In genomic region chr1:165779954-165780585, GRCm38 (mm10) we compare ENCODE assay signal across 8 mouse cellular contexts. TPM values are rescaled to one million over a fixed set of nuclear protein-coding genes. Genes with fewer than 3 reads are reported as not detected.
A peak's percentile ranks its signal among the peaks of the same experiment; 100 is the strongest.
DNase-seq lines count a peak whose midpoint lies in the region; ATAC-seq and TF ChIP-seq lines count a peak whose summit lies in the region.

No protein-coding gene starts in this region.

- no peaks in the 10 kb centered on the region for H3K9me3 ChIP-seq in lung, embryonic 16.5 days (ENCODE audit: control insufficient read depth, low read length)
- no peaks in the 10 kb centered on the region for H3K9me3 ChIP-seq in liver, embryonic 11.5 days (ENCODE audit: control insufficient read depth, low read length)
- no peaks in the 10 kb centered on the region for H3K9me3 ChIP-seq in neural tube, embryonic 15.5 days (replicated peaks)

- DNase-seq in lung, adult 18-20 months, result no peak
- DNase-seq in liver, embryonic 11.5 days (ENCODE audit: low spot score), result peak; percentile 64
- no peak for DNase-seq in urinary bladder, postnatal 14 days (ENCODE audit: low spot score)
- no peak for DNase-seq in urinary bladder, adult 2 months (ENCODE audit: low spot score)

- H3K4me1 ChIP-seq in lung, embryonic 16.5 days (replicated peaks; ENCODE audit: control insufficient read depth, insufficient read depth, low read length), result peaks cover 7% of the 10 kb centered on the region
- H3K4me1 ChIP-seq in bone marrow macrophage, adult 2 months (ENCODE audit: control insufficient read depth, insufficient read depth, low read length), result no peaks in the 10 kb centered on the region
- peaks cover 3% of the 10 kb centered on the region; the same call in 1 of the 2 replicates for H3K4me1 ChIP-seq in liver, embryonic 11.5 days (replicated peaks; ENCODE audit: control insufficient read depth, insufficient read depth, low read length)
- peaks cover 15% of the 10 kb centered on the region for H3K4me1 ChIP-seq in neural tube, embryonic 15.5 days

- H3K36me3 ChIP-seq in lung, embryonic 16.5 days (ENCODE audit: control insufficient read depth, insufficient read depth, low read length), result no peaks in the 10 kb centered on the region
- H3K36me3 ChIP-seq in liver, embryonic 11.5 days (ENCODE audit: control insufficient read depth, insufficient read depth, low read length), result 0 out of 2 replicates have a peak, but pooled peaks cover 3% of the 10 kb centered on the region
- H3K36me3 ChIP-seq in neural tube, embryonic 15.5 days, result no peaks in the 10 kb centered on the region

- H3K27me3 ChIP-seq in lung, embryonic 16.5 days (ENCODE audit: control insufficient read depth, insufficient read depth, low read depth, low read length), result peaks cover 5% of the 10 kb centered on the region; the same call in 1 of the 2 replicates
- no peaks in the 10 kb centered on the region for H3K27me3 ChIP-seq in liver, embryonic 11.5 days (replicated peaks; ENCODE audit: control insufficient read depth, insufficient read depth, low read length)
- peaks cover 37% of the 10 kb centered on the region for H3K27me3 ChIP-seq in neural tube, embryonic 15.5 days (replicated peaks)

- 4% methylated on average over 13 of the region's 13 CpGs for WGBS in lung, embryonic 16.5 days
- WGBS in liver, embryonic 11.5 days, result 6% methylated on average over 13 of the region's 13 CpGs
- 5% methylated on average over 13 of the region's 13 CpGs for WGBS in neural tube, embryonic 15.5 days

- H3K27ac ChIP-seq in lung, embryonic 16.5 days (ENCODE audit: low read length), result no peak overlapping the region
- H3K27ac ChIP-seq in bone marrow macrophage, adult 2 months (ENCODE audit: insufficient read depth, low read depth, low read length), result no peak overlapping the region
- no peak overlapping the region for H3K27ac ChIP-seq in liver, embryonic 11.5 days (ENCODE audit: low read depth, low read length)
- no peak overlapping the region for H3K27ac ChIP-seq in neural tube, embryonic 15.5 days (replicated peaks)

- H3K4me3 ChIP-seq in lung, embryonic 16.5 days (ENCODE audit: low read length), result peak overlapping the region; percentile 41
- H3K4me3 ChIP-seq in bone marrow macrophage, adult 2 months (ENCODE audit: insufficient read depth, low read length), result peak overlapping the region; percentile 54
- H3K4me3 ChIP-seq in liver, embryonic 11.5 days (ENCODE audit: low read depth, low read length), result peak overlapping the region; percentile 42
- peak overlapping the region; percentile 30 for H3K4me3 ChIP-seq in neural tube, embryonic 15.5 days (replicated peaks)

- no peak for TF ChIP-seq CTCF in bone marrow macrophage, adult 2 months (IDR thresholded peaks at IDR 0.05; ENCODE audit: low read depth, low read length)

- peak; percentile 53 for ATAC-seq in lung, embryonic 16.5 days (ENCODE audit: low read depth)
- peak; percentile 33 for ATAC-seq in granulocyte monocyte progenitor cell, adult 5-6 weeks (replicated peaks; ENCODE audit: poor library complexity, severe bottlenecking)
- peak; percentile 55 for ATAC-seq in liver, embryonic 11.5 days (replicated peaks; ENCODE audit: low FRiP score)
- ATAC-seq in neural tube, embryonic 15.5 days (ENCODE audit: low FRiP score), result peak; percentile 54

- peak overlapping the region; percentile 80 for H3K4me2 ChIP-seq in lung, embryonic 16.5 days (ENCODE audit: low read depth, low read length)
- H3K4me2 ChIP-seq in liver, embryonic 11.5 days, result peak overlapping the region; percentile 67
- peak overlapping the region; percentile 60 for H3K4me2 ChIP-seq in neural tube, embryonic 15.5 days

- no peak for TF ChIP-seq POLR2A in bone marrow macrophage, adult 2 months (IDR thresholded peaks at IDR 0.05; ENCODE audit: borderline replicate concordance, low read depth, low read length)

- peak overlapping the region; percentile 51 for H3K9ac ChIP-seq in lung, embryonic 16.5 days (ENCODE audit: low read length)
- H3K9ac ChIP-seq in liver, embryonic 11.5 days (ENCODE audit: low read depth, low read length), result peak overlapping the region; percentile 26; the same call in 1 of the 2 replicates
- peak overlapping the region; percentile 27; the same call in 1 of the 2 replicates for H3K9ac ChIP-seq in neural tube, embryonic 15.5 days (replicated peaks)

RNA-seq across cellular contexts. Expression of gene Cd247, which starts 8.4 kb away (rescaled TPM):
- polyA plus RNA-seq in lung, embryonic 16.5 days (2015; fragmentation: Nextera tagmentation; extraction: Ambion mirVana), result 2.1 and 2.8 TPM in 2 replicates
- polyA plus RNA-seq in bone marrow macrophage, adult 2 months (2012; ENCODE audit: insufficient read depth, insufficient read length, missing spikeins), result 0.53 TPM in 1 of 2 replicates, not detected in the other
- not detected in 2 replicates for total RNA-seq in granulocyte monocyte progenitor cell, adult 5-6 weeks (2014; fragmentation: Nextera tagmentation)
- total RNA-seq in granulocyte monocyte progenitor cell, adult 5-6 weeks (2017), result 0.26 and 0.56 TPM in 2 replicates
- polyA plus RNA-seq in liver, embryonic 11.5 days (2014; fragmentation: Nextera tagmentation; extraction: Ambion mirVana), result 0.77 TPM in 1 of 2 replicates, not detected in the other
- polyA plus RNA-seq in neural tube, embryonic 15.5 days (2015; fragmentation: Nextera tagmentation; extraction: Ambion mirVana), result 0.70 and 7.6 TPM in 2 replicates
- 1.5 and 1.7 TPM in 2 replicates for polyA plus RNA-seq in urinary bladder, adult 2 months (2012; rRNA removed)

RNA-seq across cellular contexts. Expression of gene Creg1, which starts 16.5 kb away (rescaled TPM):
- 60.8 and 68.6 TPM in 2 replicates for polyA plus RNA-seq in lung, embryonic 16.5 days (2015; fragmentation: Nextera tagmentation; extraction: Ambion mirVana)
- 889 and 906 TPM in 2 replicates for polyA plus RNA-seq in bone marrow macrophage, adult 2 months (2012; ENCODE audit: insufficient read depth, insufficient read length, missing spikeins)
- total RNA-seq in granulocyte monocyte progenitor cell, adult 5-6 weeks (2014; fragmentation: Nextera tagmentation), result 133 and 240 TPM in 2 replicates
- total RNA-seq in granulocyte monocyte progenitor cell, adult 5-6 weeks (2017), result 110 and 206 TPM in 2 replicates
- 237 and 244 TPM in 2 replicates for polyA plus RNA-seq in liver, embryonic 11.5 days (2014; fragmentation: Nextera tagmentation; extraction: Ambion mirVana)
- polyA plus RNA-seq in neural tube, embryonic 15.5 days (2015; fragmentation: Nextera tagmentation; extraction: Ambion mirVana), result 45.7 and 47.1 TPM in 2 replicates
- 63.9 and 64.3 TPM in 2 replicates for polyA plus RNA-seq in urinary bladder, adult 2 months (2012; rRNA removed)
